Mouse (Mus musculus): Measurements from ENCODE around the gene Ptprn.

The Ptprn gene

DNA sequence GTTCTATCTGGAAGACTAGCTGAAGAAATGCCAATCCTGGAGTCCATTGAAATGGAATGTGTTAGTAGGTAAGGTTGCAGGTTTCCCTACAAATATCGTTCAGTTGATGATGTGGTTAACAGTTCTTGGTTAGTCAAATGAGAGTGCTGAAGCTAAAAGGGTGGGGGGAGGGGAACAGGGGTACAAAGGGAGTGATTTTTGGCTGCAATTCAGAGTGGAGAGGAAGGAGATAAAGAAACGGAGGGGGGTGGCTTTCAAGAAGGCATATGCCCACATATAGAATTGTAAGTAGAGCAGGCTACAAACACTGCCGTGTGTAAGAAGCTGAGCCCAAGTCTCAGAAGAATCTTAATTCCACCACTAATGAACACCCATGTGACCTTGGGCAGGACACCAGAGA is 38.8 kb downstream of the Ptprn start:
- in situ Hi-C loops (cut with MboI): no loop called here

DNA sequence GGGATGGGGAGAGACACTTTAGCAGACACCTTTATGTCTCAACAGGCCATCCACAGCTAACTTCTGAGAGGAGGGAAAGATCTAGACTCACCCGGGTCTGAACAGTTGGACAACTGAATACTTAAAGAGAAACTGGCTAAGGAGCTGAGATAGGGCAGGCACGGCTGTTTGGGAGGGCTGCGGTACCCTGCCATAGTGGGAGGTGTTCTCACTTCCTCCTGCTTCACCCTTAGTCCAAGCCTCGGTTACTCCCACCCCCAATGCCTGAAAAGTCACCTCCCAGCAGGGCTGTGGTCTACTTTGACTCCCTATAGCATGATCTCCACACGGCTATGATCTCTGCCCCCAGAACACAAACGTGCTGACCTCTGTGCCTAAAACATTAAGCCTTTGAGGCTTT is 40.8 kb downstream of the Ptprn start:
- in situ Hi-C loops (cut with MboI): no loop called here

DNA sequence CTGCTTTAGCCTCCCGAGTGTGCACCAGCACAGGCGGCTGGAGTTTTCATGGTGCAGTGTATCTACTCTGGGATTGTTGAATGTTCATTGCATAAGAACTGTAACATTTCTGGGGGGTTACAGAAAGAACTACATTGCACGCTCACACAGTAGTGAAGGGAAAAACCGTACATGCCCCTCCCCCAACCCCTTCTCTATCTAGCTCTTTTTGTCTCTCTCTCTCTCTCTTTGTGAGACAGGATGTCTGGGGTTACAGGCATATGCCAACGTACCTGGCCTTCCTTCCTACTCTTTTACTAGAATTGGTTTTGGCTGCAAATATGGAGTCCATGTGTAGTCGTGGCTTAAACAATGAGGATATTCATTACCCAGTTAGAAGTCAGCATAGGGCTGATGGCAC is 41.4 kb downstream of the Ptprn start:
- in situ Hi-C loops (cut with MboI): no loop called here

DNA sequence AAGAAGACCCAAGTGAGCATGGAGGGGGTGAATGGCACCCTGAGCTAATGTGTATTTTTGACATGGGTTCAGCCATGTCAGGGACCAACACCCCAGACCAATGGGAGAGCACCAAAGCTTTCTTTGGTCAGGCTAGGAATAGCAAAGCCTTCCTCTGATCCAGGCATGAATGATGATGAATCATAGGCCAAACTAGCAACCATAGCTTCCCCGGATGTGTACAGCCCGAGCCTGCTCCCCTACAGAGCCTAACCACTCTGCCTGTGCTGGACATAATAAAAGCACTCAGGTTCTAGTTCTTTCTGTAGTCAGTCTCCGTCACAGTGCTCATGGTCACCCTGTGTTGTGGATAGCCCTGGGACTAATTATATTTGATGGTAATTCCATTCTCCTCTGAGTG is 42.8 kb downstream of the Ptprn start:
- in situ Hi-C loops (cut with MboI): no loop called here

DNA sequence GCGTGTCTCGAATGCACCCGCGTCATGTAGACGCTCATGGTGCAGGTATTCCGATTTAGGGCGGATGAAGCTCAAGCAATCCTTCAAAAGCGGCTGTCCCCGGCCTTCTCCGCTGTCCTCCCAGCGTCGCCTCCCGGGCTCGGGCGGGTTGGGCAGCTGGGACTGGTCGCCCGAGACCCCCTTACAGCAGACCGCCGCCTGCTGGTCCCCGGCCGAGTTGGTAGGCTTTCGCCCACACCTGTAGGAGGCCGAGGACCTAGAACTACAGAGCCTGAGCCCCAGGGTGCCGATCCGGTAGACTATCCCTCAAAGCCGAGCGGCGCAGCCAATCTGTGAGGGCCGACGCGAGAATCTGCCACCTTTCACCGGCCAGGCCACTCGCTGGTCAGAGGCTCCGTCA is 44.8 kb downstream of the Ptprn start, which contains the start of gene Tuba4a:
TSS of gene Tuba4a (minus strand) at position 335 of the 400 bp plus-strand sequence.
- in situ Hi-C loops (cut with MboI): no loop called here

DNA sequence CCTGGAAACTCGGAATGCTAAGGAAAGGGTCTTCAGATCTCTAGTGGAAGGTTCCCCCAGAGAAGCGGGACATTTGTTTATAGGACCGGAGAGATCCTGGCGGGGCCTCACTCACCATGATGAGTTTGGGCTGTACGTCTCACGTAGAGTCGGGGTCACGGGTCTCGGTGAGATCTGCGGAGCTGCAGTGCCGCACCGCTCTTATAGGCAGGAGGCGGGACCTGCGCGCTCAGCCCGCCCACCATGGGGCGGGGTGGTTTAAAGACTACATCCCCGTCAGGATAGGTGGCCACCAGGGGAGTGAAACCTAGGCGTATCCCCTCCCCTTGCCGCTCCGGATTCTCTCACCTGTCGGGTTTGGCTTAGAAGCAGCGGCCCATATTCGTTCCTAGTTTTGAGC is 45.2 kb downstream of the Ptprn start:
- in situ Hi-C loops (cut with MboI): no loop called here

DNA sequence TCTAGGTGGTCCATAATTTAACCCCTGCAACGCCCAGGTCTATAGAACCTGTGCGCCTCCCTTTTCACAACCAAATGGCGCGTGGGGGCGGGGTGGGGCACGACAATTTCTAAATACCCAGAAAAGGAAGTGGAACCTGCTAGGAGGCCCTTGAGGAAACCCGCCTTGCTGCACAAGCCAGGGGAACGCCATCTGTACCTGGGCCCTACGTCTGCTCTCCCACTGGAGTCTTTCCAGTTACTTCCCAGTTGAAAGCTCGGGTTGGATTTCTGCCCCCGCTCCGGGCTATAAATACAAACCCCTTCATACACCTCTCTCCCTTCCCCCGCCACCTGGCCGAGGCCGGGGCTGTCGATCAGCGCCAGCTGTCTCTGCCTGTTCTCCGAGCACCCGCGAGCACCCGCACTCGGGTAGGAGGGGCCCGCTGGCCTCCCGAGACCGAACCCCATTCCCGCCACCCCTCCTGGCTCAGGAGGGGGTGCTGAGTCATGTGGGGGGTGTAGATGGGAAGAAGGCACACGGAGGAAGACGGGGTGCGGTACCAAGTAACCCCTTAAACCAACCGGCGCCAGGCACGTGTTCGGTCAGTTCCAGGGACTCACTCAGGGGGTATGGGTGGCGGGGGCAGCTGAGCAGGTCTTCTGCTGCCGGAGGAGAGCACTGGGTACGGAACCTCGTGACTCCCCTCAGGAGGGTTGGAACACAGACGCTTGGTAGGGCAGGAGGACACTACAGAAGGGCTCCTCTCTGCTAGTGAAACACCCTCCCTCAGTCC is 45.9 kb downstream of the Ptprn start:
- in situ Hi-C loops (cut with MboI): no loop called here

DNA sequence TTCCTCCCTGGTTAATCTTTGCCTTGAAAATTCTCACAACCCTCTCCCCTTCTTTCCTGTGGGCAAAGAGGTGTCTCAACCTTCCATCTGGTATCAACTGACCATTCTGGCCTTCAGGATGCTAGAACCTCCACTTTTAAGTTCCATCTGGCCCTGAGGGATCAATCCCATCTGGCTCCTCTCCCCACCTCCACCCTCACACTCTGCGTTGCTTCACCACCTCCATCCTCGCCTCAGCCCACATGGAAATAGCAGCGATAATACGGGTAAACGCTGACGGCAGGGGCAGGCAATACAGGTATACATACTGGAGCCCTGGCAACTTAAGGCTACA is 46.4 kb downstream of the Ptprn start:
- in situ Hi-C loops (cut with MboI): no loop called here

DNA sequence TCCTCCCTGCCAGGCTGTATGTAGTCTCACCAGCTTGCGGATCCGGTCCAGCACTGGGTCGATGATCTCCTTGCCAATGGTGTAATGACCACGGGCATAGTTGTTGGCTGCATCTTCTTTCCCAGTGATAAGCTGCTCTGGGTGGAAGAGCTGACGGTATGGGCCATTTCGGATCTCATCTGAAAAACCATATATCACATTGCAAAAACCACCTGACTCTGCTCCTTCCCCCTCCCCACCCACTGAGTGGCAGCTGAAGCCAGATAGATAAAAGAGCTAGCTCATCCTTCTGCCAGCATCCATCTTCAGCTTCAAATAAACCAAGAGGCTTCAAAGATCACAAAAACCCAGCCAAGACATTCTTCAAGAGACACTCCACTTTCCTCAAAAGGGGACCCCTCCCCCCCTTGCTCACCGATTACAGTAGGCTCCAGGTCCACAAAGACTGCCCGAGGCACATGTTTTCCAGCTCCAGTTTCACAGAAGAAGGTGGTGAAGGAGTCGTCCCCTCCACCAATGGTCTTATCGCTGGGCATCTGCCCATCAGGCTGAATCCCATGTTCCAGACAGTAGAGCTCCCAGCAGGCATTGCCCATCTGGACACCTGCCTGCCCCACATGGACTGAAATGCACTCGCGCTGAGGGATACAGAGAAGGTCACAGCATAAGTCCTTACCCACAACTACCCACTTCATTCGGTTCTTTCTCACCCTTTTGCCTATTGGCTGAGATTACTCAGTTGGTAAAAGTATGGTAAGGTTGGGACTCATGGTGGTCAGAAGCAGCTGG is 47.3 kb downstream of the Ptprn start:
- in situ Hi-C loops (cut with MboI): no loop called here

DNA sequence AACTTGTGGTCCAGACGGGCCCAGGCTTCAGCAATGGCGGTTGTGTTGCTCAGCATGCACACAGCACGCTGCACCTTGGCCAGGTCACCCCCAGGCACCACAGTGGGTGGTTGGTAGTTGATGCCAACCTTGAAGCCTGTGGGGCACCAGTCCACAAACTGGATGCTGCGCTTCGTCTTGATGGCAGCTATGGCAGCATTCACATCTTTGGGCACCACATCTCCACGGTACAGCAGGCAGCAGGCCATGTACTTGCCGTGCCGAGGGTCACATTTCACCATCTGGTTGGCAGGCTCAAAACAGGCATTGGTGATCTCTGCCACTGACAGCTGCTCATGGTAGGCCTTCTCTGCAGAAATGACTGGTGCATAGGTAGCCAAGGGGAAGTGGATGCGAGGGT is 48.5 kb downstream of the Ptprn start:
- in situ Hi-C loops (cut with MboI): no loop called here

DNA sequence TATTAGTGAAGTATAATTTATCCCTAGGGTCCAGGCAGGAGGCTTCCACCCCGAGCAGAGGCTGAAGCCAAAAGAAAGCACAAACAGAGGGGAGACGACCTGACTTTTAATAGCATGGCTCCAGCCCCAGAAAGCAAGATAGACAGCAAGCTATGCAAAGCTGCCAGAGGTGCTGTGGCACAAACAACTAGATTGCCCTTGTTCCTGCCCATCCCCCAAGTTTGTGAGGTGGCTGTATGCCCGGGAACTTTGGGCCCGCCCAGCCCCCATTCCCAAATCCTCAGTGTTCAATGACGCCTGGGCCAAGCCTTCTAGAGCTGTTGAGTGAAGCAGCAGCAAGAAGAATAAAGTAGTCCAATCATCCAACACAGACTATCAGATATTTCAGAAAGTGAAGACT is 49.4 kb downstream of the Ptprn start:
- in situ Hi-C loops (cut with MboI): no loop called here

DNA sequence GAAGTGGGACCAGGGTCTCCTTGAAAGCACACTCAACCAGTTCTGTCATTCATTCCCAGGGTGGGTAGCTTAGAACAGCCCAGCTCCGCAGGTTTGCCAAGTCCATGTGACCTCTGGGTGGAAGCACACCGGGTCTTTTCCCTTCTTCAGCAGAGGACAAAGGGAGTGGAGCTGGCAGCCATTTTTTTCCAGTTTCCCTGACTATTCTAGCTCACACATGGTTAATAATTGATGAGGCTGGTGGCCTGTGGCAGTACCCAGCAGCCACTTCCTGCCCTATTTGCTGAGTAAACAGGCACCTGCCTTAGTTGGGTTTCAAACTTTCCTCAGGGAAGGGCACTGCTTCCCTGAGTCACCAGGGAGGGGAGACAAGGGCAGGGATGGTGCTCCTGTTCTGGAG is 49.9 kb downstream of the Ptprn start:
- in situ Hi-C loops (cut with MboI): no loop called here

DNA sequence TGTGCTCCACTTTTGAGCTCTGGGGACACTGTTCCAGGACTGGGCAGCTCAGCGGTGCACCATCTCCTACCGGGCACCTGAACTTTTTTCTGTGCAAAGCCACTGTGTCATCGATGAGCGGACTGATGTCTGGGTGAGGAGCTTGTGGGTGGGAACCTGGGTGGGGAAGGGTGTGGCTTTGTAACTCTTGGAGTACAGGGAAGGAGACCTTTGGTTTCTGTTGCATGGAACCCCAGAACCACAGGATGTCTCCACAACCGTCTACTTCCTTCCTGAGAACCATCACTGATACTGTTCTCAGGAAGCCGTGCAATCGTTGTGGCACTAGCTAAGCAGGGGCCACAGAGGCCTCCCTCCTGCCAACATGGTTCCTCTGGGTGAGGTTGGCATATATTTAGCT is 51.2 kb downstream of the Ptprn start:
- in situ Hi-C loops (cut with MboI): no loop called here

DNA sequence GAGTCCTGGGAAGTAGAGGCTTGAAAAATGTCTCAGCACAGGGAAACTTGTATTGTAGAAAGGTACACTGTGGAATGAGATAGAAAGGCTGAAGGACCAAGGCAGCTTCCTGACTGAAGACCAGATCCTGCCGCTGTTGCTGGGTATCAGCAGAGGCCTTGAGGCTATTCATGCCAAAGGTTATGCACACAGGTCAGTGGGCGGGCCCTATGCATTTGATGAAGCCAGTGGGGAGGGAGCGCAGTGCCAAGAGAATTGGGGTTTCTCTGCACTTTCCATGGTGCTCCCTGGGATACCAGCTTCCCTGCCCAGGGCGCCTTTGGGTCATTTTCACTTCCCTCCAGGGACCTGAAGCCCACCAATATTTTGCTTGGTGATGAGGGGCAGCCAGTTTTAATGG is 51.8 kb downstream of the Ptprn start:
- in situ Hi-C loops (cut with MboI): no loop called here

DNA sequence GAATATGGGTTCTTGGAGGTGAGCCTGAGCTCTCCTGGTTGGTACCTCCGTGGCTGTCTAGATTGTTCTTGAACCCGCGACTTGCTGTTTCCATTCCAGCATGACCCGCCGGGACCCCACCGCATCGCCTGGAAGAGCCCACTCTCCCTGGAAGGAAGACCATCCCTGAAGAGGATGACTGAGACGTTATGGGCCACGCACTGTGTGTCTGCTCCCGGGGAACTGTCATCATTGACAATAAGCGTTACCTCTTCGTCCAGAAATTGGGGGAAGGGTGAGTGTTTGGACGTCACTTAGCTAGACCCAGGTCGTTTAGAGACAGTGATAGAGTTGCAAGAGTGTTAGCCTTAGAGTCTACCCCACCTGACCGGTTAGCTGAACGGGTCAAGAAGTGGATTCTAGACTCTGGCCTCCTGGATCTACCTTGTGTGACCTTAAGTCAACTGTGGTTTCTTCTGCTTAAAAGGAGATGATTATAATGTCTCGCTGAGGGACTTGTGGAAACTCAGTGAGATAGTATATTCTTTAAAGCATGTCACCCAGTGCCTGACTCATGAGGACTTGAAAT is 53.1 kb downstream of the Ptprn start:
- in situ Hi-C loops (cut with MboI): no loop called here

DNA sequence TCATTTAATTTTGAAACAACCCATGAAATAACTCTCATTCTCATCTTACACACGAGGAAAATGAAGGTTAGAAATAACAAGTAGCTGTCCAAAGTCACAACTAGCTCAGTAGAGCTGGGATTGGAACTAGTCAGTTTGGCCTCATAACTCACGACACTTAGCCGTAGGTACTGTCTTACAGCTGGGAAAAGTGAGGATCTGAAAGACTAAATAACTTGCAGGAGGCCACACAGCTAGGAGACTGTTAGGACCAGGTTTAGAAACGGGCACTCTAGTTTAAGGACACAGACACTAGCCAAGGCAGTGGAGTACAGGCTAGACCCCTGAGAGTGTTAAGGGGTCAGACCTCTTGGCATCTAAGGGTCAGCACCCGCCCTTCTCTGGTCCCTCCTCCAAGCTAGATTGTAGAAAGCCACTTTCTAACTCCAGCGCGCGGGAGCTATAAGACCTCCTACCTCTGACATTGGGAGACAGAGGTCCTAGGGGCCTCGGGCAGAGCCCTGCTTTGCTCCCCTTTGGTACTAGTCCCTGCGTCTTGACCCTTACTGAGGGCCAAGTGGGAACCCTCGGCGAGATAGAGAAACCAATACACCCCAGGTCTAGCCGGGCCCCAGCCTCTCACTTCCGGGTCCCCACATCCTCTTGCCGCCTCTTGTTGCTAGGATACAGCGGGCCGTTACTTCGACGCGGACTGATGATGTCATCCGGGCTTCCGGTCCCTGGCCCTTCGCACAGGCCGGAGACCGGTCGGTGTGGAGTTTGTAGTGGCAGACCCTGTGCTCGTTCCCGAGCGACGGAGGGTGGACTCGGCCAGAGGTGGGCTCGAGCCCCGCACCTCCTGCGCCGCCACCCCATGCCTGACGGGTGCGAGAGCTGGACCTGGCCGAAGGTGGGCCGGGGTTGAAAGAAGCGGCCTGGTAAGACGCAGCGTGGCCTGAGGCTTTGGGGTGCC is 53.9 kb downstream of the Ptprn start, which contains the start of the genes Glb1l and Stk16:
TSS of gene Glb1l (minus strand) at position 678 of the 952 bp plus-strand sequence.
TSS of gene Stk16 (plus strand) at position 703 of the 952 bp plus-strand sequence.
- in situ Hi-C loops (cut with MboI): no loop called here

DNA sequence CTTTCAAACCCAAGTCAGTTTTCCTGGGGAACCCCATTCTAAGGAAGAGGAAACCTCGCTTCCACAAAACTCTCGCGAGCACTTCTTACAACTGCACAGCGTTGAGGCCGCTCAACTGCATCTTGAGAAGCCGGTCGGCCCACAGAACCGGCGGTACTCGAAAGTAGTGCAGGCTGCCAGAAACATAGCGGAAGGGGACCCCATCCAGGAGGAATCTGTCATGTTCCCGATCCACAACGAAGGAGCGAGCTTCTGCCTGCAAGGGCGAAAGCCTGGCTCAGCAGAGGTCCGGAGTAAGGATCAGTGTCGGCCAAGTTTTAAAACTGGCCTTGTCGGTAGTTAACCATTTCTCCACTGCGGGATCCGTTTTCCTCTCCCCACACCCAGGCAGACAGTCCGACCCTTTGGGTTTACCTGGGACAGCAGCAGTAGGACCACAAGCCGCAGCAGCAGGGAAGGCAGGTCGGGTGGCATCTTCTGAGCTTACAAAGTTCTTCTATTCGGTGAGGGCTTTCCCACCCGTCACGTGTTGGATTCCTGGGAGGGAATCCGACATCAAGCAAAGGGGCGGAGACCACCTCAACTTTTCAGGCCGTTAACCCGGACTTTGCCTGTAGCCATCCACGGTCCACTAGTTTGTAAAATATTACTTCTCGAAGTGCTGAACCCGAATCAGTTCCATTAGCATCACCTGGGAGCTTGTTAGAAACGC is 55.2 kb downstream of the Ptprn start:
- in situ Hi-C loops (cut with MboI): no loop called here

DNA sequence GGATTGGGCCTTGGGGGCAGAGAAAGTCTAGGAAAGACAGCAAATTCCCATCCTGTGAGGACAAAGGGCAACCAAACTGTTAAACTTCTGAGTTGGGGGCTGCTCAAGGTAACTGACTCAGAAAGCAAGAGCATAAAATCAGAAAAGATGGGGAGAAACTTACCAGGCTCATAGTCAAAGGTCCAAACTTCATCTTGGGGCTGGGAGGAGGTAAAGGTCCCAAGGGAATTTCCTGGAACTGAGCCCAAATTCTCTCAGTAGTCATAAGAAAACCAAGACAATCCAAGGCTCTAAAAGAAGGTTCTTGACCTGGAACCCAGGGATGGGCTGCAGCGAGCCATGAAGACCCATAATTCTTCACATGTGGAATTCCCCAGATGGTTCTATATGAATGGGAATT is 63.1 kb downstream of the Ptprn start:
- in situ Hi-C loops (cut with MboI): no loop called here

Measured in mature B cell (primary cell).